Mouse (Mus musculus) forebrain, embryonic 14.5 days (tissue): ENCODE measurements around the gene Sf1. TPM values are rescaled to one million over a fixed set of nuclear protein-coding genes. Genes with fewer than 3 reads are reported as not detected.

Source experiments
- ATAC-seq: fragments of 200-750 bp; cut with Nextera tagmentation; 2 replicates; pipeline ENCODE4 v1.8.0; 2017; ENCODE audit warnings: mild to moderate bottlenecking, moderate library complexity
- DNase-seq: peaks from one replicate; pipeline ENCODE4 v3.0.0-alpha.2; 2015; ENCODE audit warnings: low spot score
- H3K27ac ChIP-seq: fragments of 300-500 bp; sonication (generic); 2 replicates; pipeline ENCODE4 v1.5.1; 2014; ENCODE audit warnings: low read depth, mild to moderate bottlenecking, control low read depth, low read length, moderate library complexity
- H3K27me3 ChIP-seq: fragments of 300-500 bp; sonication (generic); replicated peaks from 2 replicates; pipeline ENCODE4 v1.6.1; 2014; ENCODE audit warnings: low read length, control low read depth, mixed read lengths; ENCODE audit not compliant: control insufficient read depth, insufficient read depth
- H3K36me3 ChIP-seq: fragments of 300-500 bp; sonication (generic); 2 replicates; pipeline ENCODE4 v1.6.1; 2014; ENCODE audit warnings: low read length, control low read depth; ENCODE audit not compliant: control insufficient read depth, insufficient read depth
- H3K4me1 ChIP-seq: fragments of 300-500 bp; sonication (generic); 2 replicates; pipeline ENCODE4 v1.6.1; 2014; ENCODE audit warnings: antibody characterized with exemption, low read length, control low read depth; ENCODE audit not compliant: control insufficient read depth, insufficient read depth
- H3K4me2 ChIP-seq: fragments of 300-500 bp; sonication (generic); 2 replicates; pipeline ENCODE4 v1.6.1; 2014; ENCODE audit warnings: mild to moderate bottlenecking, control low read depth, low read length
- H3K4me3 ChIP-seq: fragments of 300-500 bp; sonication (generic); 2 replicates; pipeline ENCODE4 v1.5.1; 2014; ENCODE audit warnings: low read depth, low read length, control low read depth
- H3K9ac ChIP-seq: fragments of 300-500 bp; sonication (generic); 2 replicates; pipeline ENCODE4 v1.6.1; 2014; ENCODE audit warnings: mild to moderate bottlenecking, low read length, control low read depth, moderate library complexity
- H3K9me3 ChIP-seq: fragments of 300-500 bp; sonication (generic); replicated peaks from 2 replicates; pipeline ENCODE4 v1.6.1; 2016; ENCODE audit warnings: low read length, control low read depth, mixed read lengths; ENCODE audit not compliant: control insufficient read depth
- WGBS: fragments of 180-500 bp; shearing (Covaris S2); extraction: QIAGEN DNeasy Blood & Tissue Kit; methylation state at CpG from one replicate; pipeline ENCODE4 v1.1.7; 2014; 5-methylcytosine and 5-hydroxymethylcytosine counted together
- polyA plus RNA-seq: library from polyadenylated mRNA; unstranded; fragments of >200 nt; fragmentation: Nextera tagmentation; extraction: Ambion mirVana; gene quantifications from 2 replicates; pipeline ENCODE4 v1.2.1, GENCODE M21; 2014

Sf1 gene
- polyA plus RNA-seq, 1 experiment from 2014 or later: 90.4 TPM

DNA sequence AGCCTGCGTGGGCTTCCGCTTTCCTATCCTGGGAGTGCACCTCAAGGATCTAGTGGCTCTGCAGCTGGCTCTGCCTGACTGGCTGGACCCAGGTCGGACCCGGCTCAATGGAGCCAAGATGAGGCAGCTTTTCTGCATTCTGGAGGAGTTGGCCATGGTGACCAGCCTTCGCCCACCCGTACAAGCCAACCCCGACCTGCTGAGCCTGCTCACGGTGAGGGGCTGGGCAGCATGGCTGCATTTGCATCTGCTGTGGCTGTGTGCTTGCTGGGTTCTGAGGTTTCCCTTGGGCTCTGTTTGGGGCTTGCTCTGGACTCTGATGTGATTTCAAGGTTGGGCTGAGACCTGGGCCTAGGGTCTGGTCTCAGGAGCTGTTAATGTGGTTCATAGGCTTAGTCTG lies 43.6 kb downstream of the Sf1 start:
- H3K27me3 ChIP-seq: 0 out of 2 replicates have a peak, but pooled peaks cover under 1% of the 10 kb centered on the region
- H3K9me3 ChIP-seq: no peaks in the 10 kb centered on the region
- DNase-seq (no peak), ATAC-seq (no peak)
- no peaks in the 10 kb centered on the region for H3K36me3 ChIP-seq
- H3K4me3 ChIP-seq: no peak overlapping the region
- no peak overlapping the region for H3K9ac ChIP-seq
- H3K4me2 ChIP-seq: no peak overlapping the region
- H3K27ac ChIP-seq: no peak overlapping the region
- WGBS: 87% methylated on average over 8 of the region's 8 CpGs
- no peaks in the 10 kb centered on the region for H3K4me1 ChIP-seq

DNA sequence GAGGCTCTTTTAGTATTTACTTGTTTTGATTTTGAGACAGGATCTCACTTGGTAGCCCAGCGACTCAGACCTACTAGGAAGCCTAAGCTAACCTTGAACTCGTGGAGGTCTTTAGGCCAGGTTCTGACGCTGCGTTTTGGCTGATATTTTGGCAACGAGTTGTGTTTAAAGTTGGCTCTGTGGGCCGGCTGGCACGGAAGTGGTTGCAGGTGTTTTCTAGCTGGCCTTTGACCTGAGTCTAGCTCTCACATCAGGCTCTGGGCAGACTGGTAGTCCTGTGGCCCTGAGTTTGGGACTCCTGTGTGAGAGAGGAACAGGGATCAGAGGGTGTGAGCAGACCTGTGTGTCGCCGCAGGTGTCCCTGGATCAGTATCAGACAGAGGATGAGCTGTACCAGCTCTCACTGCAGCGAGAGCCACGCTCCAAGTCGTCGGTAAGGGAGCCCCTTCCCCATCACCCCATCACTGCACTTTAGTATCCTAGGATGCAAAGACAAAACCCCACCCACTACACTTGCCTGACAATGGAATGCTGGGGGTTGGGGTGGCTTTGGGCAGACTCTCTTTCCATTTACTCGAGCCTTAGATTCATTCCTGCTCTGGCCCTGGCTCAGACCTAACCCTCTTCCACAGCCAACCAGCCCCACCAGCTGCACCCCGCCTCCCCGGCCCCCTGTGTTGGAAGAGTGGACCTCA lies 44.5 kb downstream of the Sf1 start:
- Histone ChIP-seq H3K27me3 (no peaks in the 10 kb centered on the region), H3K4me2 (no peak overlapping the region), H3K4me1 (no peaks in the 10 kb centered on the region), H3K9me3 (no peaks in the 10 kb centered on the region), H3K27ac (no peak overlapping the region), H3K9ac (no peak overlapping the region), H3K36me3 (no peaks in the 10 kb centered on the region), H3K4me3 (no peak overlapping the region)
- no peak for DNase-seq
- 46% methylated on average over 16 of the region's 16 CpGs for WGBS
- no peak for ATAC-seq

DNA sequence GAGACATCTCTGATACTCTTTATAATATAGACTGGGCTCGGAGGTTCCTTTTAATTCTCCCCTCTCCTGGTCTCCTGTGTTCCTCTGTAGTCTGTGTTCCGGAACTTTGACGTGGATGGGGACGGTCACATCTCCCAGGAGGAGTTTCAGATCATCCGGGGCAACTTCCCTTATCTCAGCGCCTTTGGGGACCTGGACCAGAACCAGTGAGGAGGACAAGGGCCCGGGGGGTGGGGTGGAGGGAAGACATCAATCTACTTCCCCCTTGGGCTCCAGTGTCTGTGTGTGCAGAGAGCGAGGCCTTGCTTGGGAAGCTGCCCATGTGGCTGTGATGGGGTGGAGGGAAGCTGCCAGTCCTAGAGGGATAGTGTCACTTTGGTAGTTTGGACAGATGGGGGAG lies 45.3 kb downstream of the Sf1 start:
- H3K4me2 ChIP-seq: no peak overlapping the region
- no peak overlapping the region for H3K4me3 ChIP-seq
- DNase-seq (no peak), ATAC-seq (no peak)
- H3K4me1 ChIP-seq: no peaks in the 10 kb centered on the region
- no peaks in the 10 kb centered on the region for H3K9me3 ChIP-seq
- H3K9ac ChIP-seq: no peak overlapping the region
- H3K27ac ChIP-seq: no peak overlapping the region
- no peaks in the 10 kb centered on the region for H3K27me3 ChIP-seq
- H3K36me3 ChIP-seq: no peaks in the 10 kb centered on the region
- 80% methylated on average over 8 of the region's 8 CpGs for WGBS

DNA sequence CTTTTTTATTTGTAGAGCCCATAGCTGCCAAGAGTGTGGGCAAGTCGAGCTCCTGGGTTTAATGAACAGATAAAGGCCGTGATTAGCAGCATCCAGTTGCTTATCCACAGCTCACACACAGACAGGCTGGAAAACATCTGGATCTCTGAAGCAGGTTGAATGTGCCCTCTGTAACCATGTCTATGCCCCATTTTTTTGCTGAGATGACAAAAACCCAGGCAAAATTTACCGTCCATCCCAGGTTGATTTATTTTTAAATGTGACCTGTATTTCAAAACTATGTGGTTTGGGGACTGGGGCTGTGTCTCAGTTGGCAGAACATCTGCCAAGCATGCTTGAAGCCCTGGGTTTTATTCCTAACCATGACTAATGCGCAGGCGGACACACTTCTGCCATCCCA lies 45.7 kb downstream of the Sf1 start:
- DNase-seq: no peak
- ATAC-seq: no peak
- Histone ChIP-seq H3K4me3 (no peak overlapping the region), H3K9me3 (no peaks in the 10 kb centered on the region), H3K27me3 (no peaks in the 10 kb centered on the region), H3K4me2 (no peak overlapping the region), H3K4me1 (no peaks in the 10 kb centered on the region), H3K27ac (no peak overlapping the region), H3K9ac (no peak overlapping the region), H3K36me3 (no peaks in the 10 kb centered on the region)
- WGBS: 75% methylated on average over 5 of the region's 5 CpGs

DNA sequence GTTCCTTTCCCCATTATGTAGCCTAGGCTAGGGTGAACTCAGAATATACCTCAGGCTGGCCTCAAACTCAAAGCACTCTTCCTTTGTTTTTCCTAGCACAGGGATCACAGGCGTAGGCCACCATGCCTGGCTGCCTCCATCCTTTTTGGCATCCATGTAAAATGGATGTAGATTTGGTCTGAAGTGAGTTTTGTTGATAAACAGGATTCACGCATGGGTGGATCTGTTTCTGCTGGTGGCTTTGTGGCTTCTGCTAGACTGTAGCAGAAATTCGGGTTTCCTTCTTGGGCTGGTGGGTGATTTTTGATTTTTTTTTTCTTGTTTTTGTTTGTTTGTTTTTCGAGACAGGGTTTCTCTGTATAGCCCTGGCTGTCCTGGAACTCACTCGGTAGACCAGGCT lies 46.4 kb downstream of the Sf1 start:
- H3K27ac ChIP-seq: no peak overlapping the region
- H3K4me2 ChIP-seq: no peak overlapping the region
- no peak overlapping the region for H3K9ac ChIP-seq
- H3K27me3 ChIP-seq: no peaks in the 10 kb centered on the region
- no peaks in the 10 kb centered on the region for H3K9me3 ChIP-seq
- no peak overlapping the region for H3K4me3 ChIP-seq
- no peaks in the 10 kb centered on the region for H3K36me3 ChIP-seq
- ATAC-seq (no peak), DNase-seq (no peak)
- no peaks in the 10 kb centered on the region for H3K4me1 ChIP-seq
- WGBS: 87% methylated on average over 5 of the region's 5 CpGs

DNA sequence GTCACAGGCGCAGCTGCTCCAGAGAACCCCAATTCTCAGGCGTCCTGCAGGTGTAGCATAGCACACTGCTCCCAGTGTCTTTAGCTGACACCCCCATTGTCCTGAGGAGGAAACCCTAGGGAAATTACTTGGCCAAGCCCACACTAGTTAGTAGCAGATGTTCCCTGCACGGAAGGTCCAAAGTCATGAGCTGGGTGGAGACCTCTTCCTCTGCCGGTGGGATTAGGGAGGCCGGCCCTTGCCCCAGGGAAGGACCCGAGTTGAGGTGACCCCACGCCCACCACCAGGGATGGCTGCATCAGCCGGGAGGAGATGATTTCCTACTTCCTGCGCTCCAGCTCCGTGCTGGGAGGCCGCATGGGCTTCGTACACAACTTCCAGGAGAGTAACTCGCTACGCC lies 49.3 kb downstream of the Sf1 start:
- Histone ChIP-seq H3K36me3 (no peaks in the 10 kb centered on the region), H3K27me3 (no peaks in the 10 kb centered on the region), H3K9ac (no peak overlapping the region), H3K4me1 (peaks cover 24% of the 10 kb centered on the region), H3K9me3 (no peaks in the 10 kb centered on the region), H3K4me2 (no peak overlapping the region), H3K27ac (no peak overlapping the region), H3K4me3 (no peak overlapping the region)
- DNase-seq (no peak), ATAC-seq (no peak)
- 80% methylated on average over 14 of the region's 14 CpGs for WGBS

DNA sequence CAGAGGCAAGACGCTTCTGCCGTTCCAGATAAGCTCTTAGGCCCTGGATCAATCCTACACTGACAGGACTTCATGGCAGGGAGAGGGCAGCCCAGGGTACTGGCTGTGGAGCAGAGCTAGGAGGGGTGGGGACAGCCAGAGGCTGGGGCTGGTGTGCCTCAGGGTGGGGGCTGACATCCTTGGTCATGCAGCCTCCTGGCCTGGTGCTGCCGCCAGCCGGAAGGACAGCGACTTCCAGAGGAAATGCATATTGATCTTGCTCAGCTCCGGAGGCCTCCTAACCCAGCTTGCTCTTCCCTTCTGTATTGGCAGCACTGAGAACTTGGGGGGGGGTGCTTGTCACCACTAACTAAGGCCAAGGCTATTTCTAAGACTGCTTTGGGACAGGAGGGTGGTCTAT lies 52.0 kb downstream of the Sf1 start:
- Histone ChIP-seq H3K9ac (peak overlapping the region; percentile 9; the same call in 1 of the 2 replicates), H3K27ac (peak overlapping the region; percentile 79; the same call in 1 of the 2 replicates), H3K9me3 (no peaks in the 10 kb centered on the region), H3K4me1 (peaks cover 36% of the 10 kb centered on the region), H3K4me2 (0 out of 2 replicates have a peak overlapping the region, but pooled peaks have one; percentile 18), H3K36me3 (no peaks in the 10 kb centered on the region), H3K4me3 (no peak overlapping the region), H3K27me3 (no peaks in the 10 kb centered on the region)
- WGBS: 66% methylated on average over 6 of the region's 6 CpGs
- ATAC-seq (no peak), DNase-seq (no peak)

DNA sequence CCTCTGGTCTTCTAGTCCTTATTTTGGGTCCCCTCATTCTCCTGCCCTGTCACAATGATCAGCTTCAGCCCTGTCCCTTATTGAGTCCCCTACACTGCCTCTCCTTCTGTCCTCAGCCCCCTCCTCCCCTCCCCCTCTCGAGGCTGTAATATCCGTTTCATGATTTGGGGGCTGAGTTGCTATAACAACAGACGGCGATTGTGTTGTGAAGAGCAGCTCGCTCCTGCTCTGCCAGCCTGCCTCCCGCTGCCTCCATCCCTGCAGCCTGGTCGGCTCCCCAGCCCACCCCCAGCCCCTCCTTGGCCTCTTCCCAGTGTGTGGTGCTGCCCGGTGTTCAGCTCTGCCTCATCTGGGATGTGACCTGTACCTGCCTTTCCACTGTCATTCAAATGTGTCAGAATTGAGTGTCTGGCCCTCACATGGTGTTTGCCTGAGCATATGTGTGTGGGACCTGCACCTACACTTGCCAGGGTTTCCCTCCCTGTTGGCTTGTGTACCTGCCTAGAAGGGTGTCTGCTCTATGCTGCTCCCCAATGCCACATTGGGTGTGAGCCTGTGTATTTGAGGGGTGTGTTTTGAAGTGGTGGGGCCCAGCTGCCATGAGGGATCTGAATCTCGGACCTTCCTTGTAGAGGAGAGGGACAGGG lies 52.8 kb downstream of the Sf1 start:
- H3K27ac ChIP-seq: peak overlapping the region; percentile 79
- peak overlapping the region; percentile 10; the same call in 1 of the 2 replicates for H3K9ac ChIP-seq
- no peak overlapping the region for H3K4me3 ChIP-seq
- H3K27me3 ChIP-seq: no peaks in the 10 kb centered on the region
- H3K36me3 ChIP-seq: no peaks in the 10 kb centered on the region
- WGBS: 4% methylated on average over 9 of the region's 9 CpGs
- H3K4me2 ChIP-seq: peak overlapping the region; percentile 18; the same call in 1 of the 2 replicates
- DNase-seq: peak; percentile 91
- H3K9me3 ChIP-seq: no peaks in the 10 kb centered on the region
- peak; percentile 47 for ATAC-seq
- peaks cover 44% of the 10 kb centered on the region for H3K4me1 ChIP-seq
